Mouse (Mus musculus) spleen, adult 2 months (tissue): ENCODE data around the gene Selenoh. TPM values are rescaled to one million over a fixed set of nuclear protein-coding genes. Genes with fewer than 3 reads are reported as not detected.

ENCODE experiments used
- DNase-seq, 2 experiments: peaks; one replicate each; pipeline versions ENCODE4 v3.0.0 to v3.0.0-alpha.2; 2012 to 2021; ENCODE audit warnings: low spot score in 2 of 2, low read depth in 1 of 2
- H3K27ac ChIP-seq: fragments of 200-500 bp; 2 replicates; pipeline ENCODE4 v1.5.1; 2012; ENCODE audit warnings: low read length, inconsistent platforms; ENCODE audit not compliant: insufficient read depth
- H3K27me3 ChIP-seq: fragments of 200-500 bp; 2 replicates; pipeline ENCODE4 v1.6.1; 2012; ENCODE audit warnings: mild to moderate bottlenecking, moderate library complexity, low read length, inconsistent platforms; ENCODE audit not compliant: control insufficient read depth, insufficient read depth
- H3K36me3 ChIP-seq: fragments of 200-500 bp; 2 replicates; pipeline ENCODE4 v1.6.1; 2012; ENCODE audit warnings: mild to moderate bottlenecking, low read length, inconsistent platforms; ENCODE audit not compliant: control insufficient read depth, insufficient read depth
- H3K4me1 ChIP-seq: fragments of 200-500 bp; 2 replicates; pipeline ENCODE4 v1.6.1; 2011; ENCODE audit warnings: inconsistent platforms; ENCODE audit not compliant: control insufficient read depth, insufficient read depth, insufficient read length
- H3K4me3 ChIP-seq: fragments of 200-500 bp; 2 replicates; pipeline ENCODE4 v1.5.1; 2011; ENCODE audit warnings: mild to moderate bottlenecking, inconsistent platforms; ENCODE audit not compliant: insufficient read depth, insufficient read length; ENCODE audit errors: extremely low read depth
- CTCF ChIP-seq: fragments of 200-500 bp; IDR thresholded peaks from 2 replicates; pipeline ENCODE4 v1.5.1; 2011; ENCODE audit warnings: mild to moderate bottlenecking, inconsistent platforms; ENCODE audit not compliant: insufficient read depth, insufficient read length, insufficient replicate concordance; ENCODE audit errors: extremely low read depth
- POLR2A ChIP-seq: fragments of 200-500 bp; IDR thresholded peaks from 2 replicates; pipeline ENCODE4 v1.6.1; 2011; ENCODE audit warnings: low read depth, low read length, inconsistent platforms
- WGBS: fragments of 180-500 bp; shearing (Covaris S2); methylation state at CpG from one replicate; pipeline ENCODE4 v1.1.7; 2018; 5-methylcytosine and 5-hydroxymethylcytosine counted together
- polyA plus RNA-seq: library from polyadenylated mRNA; depleted of rRNA; stranded (reverse); fragments of >200 nt; gene quantifications from 2 replicates; pipeline ENCODE4 v1.2.3, GENCODE M21; 2012

Selenoh gene
- polyA plus RNA-seq, 1 experiment = 52.6 TPM

DNA sequence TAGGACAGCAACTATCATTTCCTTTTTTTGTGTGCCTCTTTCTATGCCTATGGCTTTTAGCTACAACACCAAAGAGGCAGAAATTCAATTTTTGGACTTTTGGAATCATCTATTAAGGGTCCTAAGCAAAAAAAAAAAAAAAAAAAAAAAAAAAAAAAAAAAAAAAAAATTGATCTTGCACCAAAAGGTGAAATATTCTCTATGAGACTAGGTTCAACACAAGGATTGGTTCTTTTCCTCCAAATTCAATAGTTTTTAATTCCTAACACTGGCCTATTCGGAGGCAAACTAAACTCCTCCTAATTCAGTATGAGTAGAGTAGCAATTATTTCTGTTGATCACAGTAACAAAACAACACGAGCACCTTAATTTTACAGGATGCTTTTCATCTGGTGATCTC, 41.3 kb upstream of the Selenoh start:
- Histone ChIP-seq H3K4me1 (peaks cover 3% of the 10 kb centered on the region), H3K27ac (no peak overlapping the region), H3K27me3 (no peaks in the 10 kb centered on the region), H3K36me3 (peaks cover 17% of the 10 kb centered on the region), H3K4me3 (no peak overlapping the region)
- TF ChIP-seq CTCF (no peak), POLR2A (no peak)
- DNase-seq = no peak
- WGBS = 96% methylated on average over 2 of the region's 2 CpGs

DNA sequence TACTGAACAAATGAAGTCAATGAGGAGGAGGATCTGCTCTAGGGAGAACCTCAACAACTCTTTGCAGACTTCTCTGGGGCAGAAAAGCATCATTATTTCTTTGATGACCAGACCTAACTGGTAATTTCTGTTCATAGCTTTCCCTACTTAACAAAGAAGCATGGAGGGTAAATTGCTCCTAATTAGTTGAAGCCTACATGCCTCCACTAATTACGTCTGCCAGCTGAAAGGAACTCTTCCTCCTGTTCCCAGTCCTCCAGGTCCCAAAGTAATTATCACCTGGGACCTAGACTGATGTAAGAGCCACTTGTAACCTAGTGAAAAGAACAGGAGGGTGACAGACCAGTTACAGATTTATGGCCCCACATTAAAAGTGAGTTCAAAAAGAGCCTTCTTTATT, 37.0 kb upstream of the Selenoh start:
- Histone ChIP-seq H3K27me3 (no peaks in the 10 kb centered on the region), H3K4me3 (no peak overlapping the region), H3K27ac (no peak overlapping the region), H3K4me1 (no peaks in the 10 kb centered on the region), H3K36me3 (peaks cover 19% of the 10 kb centered on the region)
- no peak for DNase-seq
- WGBS = 88% methylated on average over 1 of the region's 1 CpGs
- TF ChIP-seq CTCF (no peak), POLR2A (no peak)

GRCm38 (mm10) chr2:84705295-84705694, 34.7 kb upstream of the Selenoh start:
- H3K27me3 ChIP-seq = no peaks in the 10 kb centered on the region
- TF ChIP-seq POLR2A = no peak
- TF ChIP-seq CTCF = no peak
- H3K4me1 ChIP-seq = no peaks in the 10 kb centered on the region
- no peak overlapping the region for H3K4me3 ChIP-seq
- H3K36me3 ChIP-seq = peaks cover 19% of the 10 kb centered on the region
- 83% methylated on average over 1 of the region's 1 CpGs for WGBS
- H3K27ac ChIP-seq = no peak overlapping the region
- no peak for DNase-seq

DNA sequence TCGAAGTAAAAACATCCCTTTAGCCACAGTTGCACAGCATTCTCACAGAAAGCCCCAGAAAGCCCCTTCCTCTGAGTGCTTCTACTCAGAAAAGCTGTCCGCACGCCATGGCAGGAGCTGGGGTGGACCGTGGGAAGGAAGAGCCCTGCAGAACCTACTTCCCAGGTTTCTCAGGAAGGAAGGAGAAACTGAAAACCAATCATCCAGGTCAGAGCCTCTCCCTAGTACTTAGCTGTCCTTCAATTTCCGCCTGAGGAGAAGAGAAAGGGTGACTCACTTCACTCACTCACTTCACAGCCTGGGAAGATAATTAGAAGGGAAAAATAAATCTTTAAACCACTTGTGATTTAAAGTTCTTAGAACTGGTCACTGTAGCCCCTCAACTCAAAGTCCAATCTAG, 33.8 kb upstream of the Selenoh start:
- TF ChIP-seq POLR2A (no peak), CTCF (no peak)
- Histone ChIP-seq H3K27me3 (no peaks in the 10 kb centered on the region), H3K4me3 (no peak overlapping the region), H3K36me3 (peaks cover 14% of the 10 kb centered on the region), H3K27ac (no peak overlapping the region), H3K4me1 (no peaks in the 10 kb centered on the region)
- 94% methylated on average over 5 of the region's 5 CpGs for WGBS
- no peak for DNase-seq

DNA sequence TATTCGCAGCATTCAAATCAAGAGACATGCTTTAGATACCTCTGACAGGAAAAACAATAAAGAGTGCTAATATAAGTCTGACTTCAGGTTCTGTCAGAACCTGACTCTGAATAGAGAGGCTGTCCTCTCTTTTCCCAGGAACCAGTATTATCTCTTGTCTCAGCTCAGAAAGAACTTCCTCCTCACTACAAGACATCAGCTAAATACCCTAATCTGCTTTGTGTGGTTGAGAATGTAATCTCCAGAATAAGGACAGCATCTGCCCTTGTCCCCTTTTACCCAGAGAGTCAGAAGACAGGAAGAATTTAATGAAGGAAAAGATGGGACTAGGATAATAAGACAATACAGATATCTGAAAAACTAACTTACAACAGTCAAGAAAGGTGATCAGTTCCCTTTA, 32.9 kb upstream of the Selenoh start:
- Histone ChIP-seq H3K27ac (no peak overlapping the region), H3K4me3 (no peak overlapping the region), H3K4me1 (no peaks in the 10 kb centered on the region), H3K36me3 (peaks cover 9% of the 10 kb centered on the region), H3K27me3 (no peaks in the 10 kb centered on the region)
- WGBS = 95% methylated on average over 1 of the region's 1 CpGs
- no peak for DNase-seq
- TF ChIP-seq POLR2A = no peak
- no peak for TF ChIP-seq CTCF

DNA sequence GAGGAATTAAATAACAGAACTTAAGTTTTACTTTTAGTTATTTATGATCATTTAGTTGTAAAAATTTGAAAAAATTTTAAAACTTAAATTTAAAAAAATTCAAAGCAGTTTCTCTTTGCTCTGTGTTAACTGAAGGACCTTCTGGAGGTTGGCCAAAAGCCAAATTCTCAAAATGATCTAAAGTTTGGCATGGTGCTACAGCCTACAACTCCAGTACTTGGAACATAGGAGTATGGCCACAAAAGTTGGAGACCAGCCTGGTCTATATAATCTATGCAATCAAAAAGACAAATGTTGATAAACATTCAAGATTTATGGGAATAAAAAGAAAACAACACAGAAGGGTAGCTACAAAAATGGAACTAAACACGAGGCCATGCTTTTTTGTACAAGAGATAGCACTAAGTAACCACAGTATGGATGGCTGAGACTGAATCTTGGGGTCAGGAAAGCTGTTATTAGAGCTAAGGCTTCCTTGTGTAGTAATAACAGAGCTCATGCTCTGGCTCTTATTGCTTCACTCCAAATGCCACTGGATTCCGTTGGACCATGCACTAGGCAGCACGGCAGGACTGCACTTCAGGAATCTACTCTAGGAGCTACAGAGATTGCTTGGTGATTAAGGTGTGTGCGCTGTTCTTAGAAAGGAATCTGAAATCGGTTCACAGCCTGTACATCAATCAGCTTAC, 24.6 kb upstream of the Selenoh start:
- 96% methylated on average over 5 of the region's 5 CpGs for WGBS
- Histone ChIP-seq H3K27ac (no peak overlapping the region), H3K4me3 (no peak overlapping the region), H3K27me3 (no peaks in the 10 kb centered on the region), H3K4me1 (no peaks in the 10 kb centered on the region), H3K36me3 (peaks cover 27% of the 10 kb centered on the region)
- TF ChIP-seq CTCF (no peak), POLR2A (no peak)
- DNase-seq = no peak

DNA sequence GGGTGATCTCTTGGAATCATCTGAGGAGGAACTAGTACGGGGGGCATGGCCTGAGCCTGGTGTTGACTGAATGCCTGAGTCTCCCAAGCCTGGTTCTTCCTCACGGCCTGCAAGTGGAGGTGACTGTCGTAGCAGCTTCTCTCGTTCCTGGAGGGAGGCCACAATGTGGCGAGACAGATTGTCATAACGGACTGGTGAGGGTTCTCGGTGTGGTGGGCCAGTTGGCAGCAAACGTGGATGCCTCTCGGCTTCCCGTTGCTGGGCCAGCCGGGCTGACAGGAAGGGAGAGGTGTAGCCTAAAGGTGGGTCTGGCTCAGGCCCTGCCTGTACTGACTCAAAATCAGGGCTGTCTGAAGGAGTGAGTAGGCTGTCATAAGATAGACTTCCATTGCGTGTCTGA, 19.5 kb upstream of the Selenoh start:
- H3K4me1 ChIP-seq = no peaks in the 10 kb centered on the region
- WGBS = 97% methylated on average over 12 of the region's 12 CpGs
- TF ChIP-seq CTCF (no peak), POLR2A (no peak)
- H3K27ac ChIP-seq = no peak overlapping the region
- H3K27me3 ChIP-seq = no peaks in the 10 kb centered on the region
- H3K4me3 ChIP-seq = no peak overlapping the region
- no peak for DNase-seq
- peaks cover 48% of the 10 kb centered on the region for H3K36me3 ChIP-seq
